Mouse (Mus musculus): ENCODE data around the gene Trnau1ap. TPM values are rescaled to one million over a fixed set of nuclear protein-coding genes. Genes with fewer than 3 reads are reported as not detected.

Trnau1ap gene
- polyA plus RNA-seq, 1 experiment from 2014 or later, result 71.2 TPM

Other genes with a start within 250 kb of the Trnau1ap start
- gene Oprd1, start 185.1 kb downstream of the Trnau1ap start, polyA plus RNA-seq (2015; fragmentation: Nextera tagmentation; extraction: Ambion mirVana), result 0.37 and 0.48 TPM in 2 replicates
- gene Ythdf2, start 117.2 kb downstream of the Trnau1ap start, polyA plus RNA-seq (2015; fragmentation: Nextera tagmentation; extraction: Ambion mirVana), result 117 and 120 TPM in 2 replicates
- gene Gmeb1, start 67.9 kb downstream of the Trnau1ap start, polyA plus RNA-seq (2015; fragmentation: Nextera tagmentation; extraction: Ambion mirVana), result 45.7 and 47.4 TPM in 2 replicates
- gene Taf12, start 55.2 kb downstream of the Trnau1ap start, polyA plus RNA-seq (2015; fragmentation: Nextera tagmentation; extraction: Ambion mirVana), result 45.2 and 47.7 TPM in 2 replicates
- gene Rab42, start 26.2 kb downstream of the Trnau1ap start, polyA plus RNA-seq (2015; fragmentation: Nextera tagmentation; extraction: Ambion mirVana), result 2.0 and 2.4 TPM in 2 replicates
- gene Rcc1, start 24.1 kb upstream of the Trnau1ap start, polyA plus RNA-seq (2015; fragmentation: Nextera tagmentation; extraction: Ambion mirVana), result 36.4 and 39.0 TPM in 2 replicates
- 8.7 and 8.9 TPM in 2 replicates for gene Phactr4, start 93.0 kb upstream of the Trnau1ap start, polyA plus RNA-seq (2015; fragmentation: Nextera tagmentation; extraction: Ambion mirVana)
- gene Med18, start 134.4 kb upstream of the Trnau1ap start, polyA plus RNA-seq (2015; fragmentation: Nextera tagmentation; extraction: Ambion mirVana), result 15.9 and 17.7 TPM in 2 replicates
- 8.1 and 9.7 TPM in 2 replicates for gene Sesn2, start 181.0 kb upstream of the Trnau1ap start, polyA plus RNA-seq (2015; fragmentation: Nextera tagmentation; extraction: Ambion mirVana)
- 1,207 and 1,280 TPM in 2 replicates for gene Atpif1, start 204.1 kb upstream of the Trnau1ap start, polyA plus RNA-seq (2015; fragmentation: Nextera tagmentation; extraction: Ambion mirVana)
- 130 and 131 TPM in 2 replicates for gene Dnajc8, start 206.0 kb upstream of the Trnau1ap start, polyA plus RNA-seq (2015; fragmentation: Nextera tagmentation; extraction: Ambion mirVana)
- 0.67 and 1.0 TPM in 2 replicates for gene Ptafr, start 234.5 kb upstream of the Trnau1ap start, polyA plus RNA-seq (2015; fragmentation: Nextera tagmentation; extraction: Ambion mirVana)

Data from midbrain, embryonic 15.5 days (tissue).